Mouse (Mus musculus) right cerebral cortex, adult 18-20 months (tissue): ENCODE data around the gene Epb41l2.

Experiments
- DNase-seq: peaks from one replicate; pipeline ENCODE4 v3.0.0; 2022; ENCODE audit warnings: mixed read lengths

Epb41l2 gene

GRCm38 (mm10) chr10:25401356-25401755 is 41.8 kb downstream of the Epb41l2 start:
- no peak for DNase-seq

GRCm38 (mm10) chr10:25402886-25403285 is 43.3 kb downstream of the Epb41l2 start:
- DNase-seq = no peak

GRCm38 (mm10) chr10:25403813-25404701 is 44.5 kb downstream of the Epb41l2 start:
- no peak for DNase-seq

- no peak for DNase-seq
Measured at GRCm38 (mm10) chr10:25404702-25405098, 45.1 kb downstream of the Epb41l2 start.

GRCm38 (mm10) chr10:25405551-25405950 is 46.0 kb downstream of the Epb41l2 start:
- no peak for DNase-seq

GRCm38 (mm10) chr10:25406695-25407094 is 47.1 kb downstream of the Epb41l2 start:
- no peak for DNase-seq

- no peak for DNase-seq
Measured at GRCm38 (mm10) chr10:25408136-25408650, 48.6 kb downstream of the Epb41l2 start.

- DNase-seq = no peak
Measured at GRCm38 (mm10) chr10:25411836-25412373, 52.3 kb downstream of the Epb41l2 start.

- no peak for DNase-seq
Measured at GRCm38 (mm10) chr10:25415188-25415717, 55.7 kb downstream of the Epb41l2 start.

GRCm38 (mm10) chr10:25416696-25417095 is 57.1 kb downstream of the Epb41l2 start:
- no peak for DNase-seq

- no peak for DNase-seq
Measured at GRCm38 (mm10) chr10:25426058-25426457, 66.5 kb downstream of the Epb41l2 start.

GRCm38 (mm10) chr10:25426814-25427213 is 67.2 kb downstream of the Epb41l2 start:
- no peak for DNase-seq

- DNase-seq = no peak
Measured at GRCm38 (mm10) chr10:25427523-25427922, 67.9 kb downstream of the Epb41l2 start.

GRCm38 (mm10) chr10:25428658-25429057 is 69.1 kb downstream of the Epb41l2 start:
- DNase-seq = no peak

GRCm38 (mm10) chr10:25429346-25429745 is 69.7 kb downstream of the Epb41l2 start:
- no peak for DNase-seq

GRCm38 (mm10) chr10:25430862-25431261 is 71.3 kb downstream of the Epb41l2 start:
- DNase-seq = no peak

- no peak for DNase-seq
Measured at GRCm38 (mm10) chr10:25432351-25432750, 72.8 kb downstream of the Epb41l2 start.

- DNase-seq = peak; percentile 53
Measured at GRCm38 (mm10) chr10:25432938-25433337, 73.3 kb downstream of the Epb41l2 start.

GRCm38 (mm10) chr10:25433524-25433923 is 73.9 kb downstream of the Epb41l2 start:
- DNase-seq = no peak

GRCm38 (mm10) chr10:25434358-25435044 is 74.9 kb downstream of the Epb41l2 start:
- no peak for DNase-seq

- no peak for DNase-seq
Measured at GRCm38 (mm10) chr10:25436703-25437401, 77.3 kb downstream of the Epb41l2 start.

- DNase-seq = no peak
Measured at GRCm38 (mm10) chr10:25437586-25438298, 78.1 kb downstream of the Epb41l2 start.
